Mouse (Mus musculus): ENCODE measurements around the gene Birc5.

GRCm38 (mm10) chr11:117888168-117888852 lies 39.3 kb downstream of the Birc5 start:
- TF ChIP-seq POLR2A (IDR thresholded peaks at IDR 0.05; ENCODE audit: borderline replicate concordance, extremely low read depth, low read depth, low read length) (no peak), CTCF (IDR thresholded peaks at IDR 0.05; ENCODE audit: insufficient read depth, low read length) (no peak)
